ENCODE assay signal across 32 mouse cellular contexts in the genomic region with DNA sequence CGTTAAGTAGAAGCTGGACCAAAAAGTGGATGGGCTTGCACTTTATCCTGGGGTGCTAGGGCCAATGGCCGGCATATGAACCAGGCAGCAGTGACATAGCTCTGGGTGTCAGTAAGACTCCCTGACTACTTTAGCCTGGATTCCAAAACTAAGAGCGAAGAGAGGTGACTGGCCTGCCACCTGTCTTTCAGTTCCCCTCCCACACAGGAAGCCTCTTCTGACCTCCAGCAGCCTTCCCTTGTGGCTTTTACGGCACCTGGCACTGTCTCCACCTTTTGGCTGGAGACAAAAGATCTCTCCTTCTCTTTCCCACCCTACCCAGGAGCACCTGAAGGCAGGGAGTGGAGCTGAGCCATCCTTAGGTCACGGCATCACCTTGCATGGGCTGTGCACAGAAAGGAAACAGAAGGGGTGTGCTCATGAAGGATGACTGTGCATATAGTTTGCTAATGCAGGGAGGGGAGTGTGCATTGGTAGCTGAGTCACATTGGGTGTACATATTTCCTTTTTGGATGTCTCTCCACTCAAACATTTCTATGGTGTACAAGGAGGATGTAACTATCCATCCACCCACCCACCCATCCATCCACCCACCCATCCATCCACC. TPM values are rescaled to one million over a fixed set of nuclear protein-coding genes. Genes with fewer than 3 reads are reported as not detected.
"Had no signal": no experiment of that assay in that cellular context is flagged by ENCODE, and none has a peak within 500 bp of the region (broad histone marks: within the 10 kb centered on the region; RNA-seq: fewer than 3 reads in every experiment).

No protein-coding gene starts in this region.

- ATAC-seq: hindbrain, embryonic 16.5 days; intestine, embryonic 16.5 days had no signal

- H3K4me1 ChIP-seq: heart, embryonic 10.5 days; heart, embryonic 12.5 days; hindbrain, embryonic 10.5 days; hindbrain, embryonic 12.5 days; kidney, embryonic 15.5 days; limb, embryonic 10.5 days; limb, embryonic 12.5 days had no signal

- H3K27me3 ChIP-seq: kidney, embryonic 15.5 days; liver, embryonic 13.5 days had no signal

- H3K4me3 ChIP-seq: gastrocnemius, adult 2 months; heart, embryonic 10.5 days; heart, embryonic 12.5 days; hindbrain, embryonic 10.5 days; hindbrain, embryonic 12.5 days; kidney, embryonic 15.5 days; layer of hippocampus, adult 2 months; left cerebral cortex, adult 2 months; limb, embryonic 10.5 days; limb, embryonic 12.5 days; liver, embryonic 13.5 days had no signal

- H3K9ac ChIP-seq: heart, embryonic 12.5 days; hindbrain, embryonic 12.5 days; hindbrain, embryonic 14.5 days; kidney, embryonic 15.5 days; limb, embryonic 12.5 days; liver, embryonic 13.5 days had no signal

- H3K27ac ChIP-seq: gastrocnemius, adult 2 months; heart, embryonic 10.5 days; hindbrain, embryonic 10.5 days; hindbrain, embryonic 12.5 days; hindbrain, embryonic 14.5 days; kidney, embryonic 15.5 days; layer of hippocampus, adult 2 months; left cerebral cortex, adult 2 months; limb, embryonic 10.5 days; limb, embryonic 12.5 days; liver, embryonic 13.5 days had no signal

- H3K4me2 ChIP-seq: heart, embryonic 12.5 days; hindbrain, embryonic 12.5 days; hindbrain, embryonic 14.5 days; kidney, embryonic 15.5 days; limb, embryonic 12.5 days; liver, embryonic 11.5 days; liver, embryonic 13.5 days had no signal

- H3K36me3 ChIP-seq: heart, embryonic 10.5 days; heart, embryonic 12.5 days; hindbrain, embryonic 10.5 days; hindbrain, embryonic 12.5 days; kidney, embryonic 15.5 days; limb, embryonic 10.5 days; limb, embryonic 12.5 days; liver, embryonic 13.5 days had no signal

- H3K9me3 ChIP-seq: heart, embryonic 10.5 days; heart, embryonic 12.5 days; hindbrain, embryonic 10.5 days; hindbrain, embryonic 12.5 days; kidney, embryonic 15.5 days; limb, embryonic 10.5 days; limb, embryonic 12.5 days; liver, embryonic 13.5 days had no signal

- DNase-seq: gastrocnemius, adult 2 months; gastrocnemius, postnatal 10 days; gastrocnemius, postnatal 25 days; heart, adult 18-20 months; heart, postnatal 10 days; kidney, adult 11 months; kidney, adult 2 months; kidney, adult 9 months; kidney, postnatal 10 days; kidney, postnatal 4 days; liver; liver, embryonic 13.5 days had no signal

RNA-seq across cellular contexts. Expression of a gene that starts 22.5 kb away (rescaled TPM):
- total RNA-seq: gastrocnemius, postnatal 4 days; heart, adult 18-20 months; layer of hippocampus, adult 2 months; layer of hippocampus, postnatal 10 days; layer of hippocampus, postnatal 25 days; left cerebral cortex, adult 2 months; left cerebral cortex, postnatal 14 days; left cerebral cortex, postnatal 36 days had no signal
- polyA plus RNA-seq: heart, embryonic 10.5 days; limb, embryonic 10.5 days; limb, embryonic 12.5 days had no signal

RNA-seq across cellular contexts. Expression of a gene that starts 51.1 kb away (rescaled TPM):
- total RNA-seq: gastrocnemius, adult 2 months; gastrocnemius, postnatal 10 days; gastrocnemius, postnatal 25 days; heart, adult 8-10 months; layer of hippocampus, adult 2 months; layer of hippocampus, postnatal 10 days; layer of hippocampus, postnatal 25 days; left cerebral cortex, adult 2 months; left cerebral cortex, postnatal 14 days; left cerebral cortex, postnatal 36 days had no signal
- polyA plus RNA-seq: heart, embryonic 12.5 days; heart, embryonic 14.5 days; hindbrain, embryonic 10.5 days; hindbrain, embryonic 14.5 days; hindbrain, embryonic 16.5 days; kidney, embryonic 15.5 days; limb, embryonic 10.5 days; limb, embryonic 12.5 days had no signal
